Mouse (Mus musculus): ENCODE data around the gene Dock6.

GRCm38 (mm10) chr9:21796919-21797318, 55.5 kb downstream of the Dock6 start:
- TF ChIP-seq CTCF (IDR thresholded peaks at IDR 0.05; ENCODE audit: control insufficient read depth, insufficient read depth, insufficient replicate concordance, low read depth, low read length) (no peak), POLR2A (IDR thresholded peaks at IDR 0.05; ENCODE audit: control insufficient read depth, low read depth, low read length) (no peak)
